Mouse (Mus musculus) MN1 (cell line): ENCODE measurements at regions not wholly inside any gene's neighbourhood (a gene's known extent, or its start where the extent isn't known, plus 50 kb on each side); places are given as distances from the start of the nearest gene placed in this dataset.

Experiments
- DNase-seq: peaks from one replicate; pipeline ENCODE4 v3.0.0-alpha.2; 2016; ENCODE audit warnings: low spot score

DNA sequence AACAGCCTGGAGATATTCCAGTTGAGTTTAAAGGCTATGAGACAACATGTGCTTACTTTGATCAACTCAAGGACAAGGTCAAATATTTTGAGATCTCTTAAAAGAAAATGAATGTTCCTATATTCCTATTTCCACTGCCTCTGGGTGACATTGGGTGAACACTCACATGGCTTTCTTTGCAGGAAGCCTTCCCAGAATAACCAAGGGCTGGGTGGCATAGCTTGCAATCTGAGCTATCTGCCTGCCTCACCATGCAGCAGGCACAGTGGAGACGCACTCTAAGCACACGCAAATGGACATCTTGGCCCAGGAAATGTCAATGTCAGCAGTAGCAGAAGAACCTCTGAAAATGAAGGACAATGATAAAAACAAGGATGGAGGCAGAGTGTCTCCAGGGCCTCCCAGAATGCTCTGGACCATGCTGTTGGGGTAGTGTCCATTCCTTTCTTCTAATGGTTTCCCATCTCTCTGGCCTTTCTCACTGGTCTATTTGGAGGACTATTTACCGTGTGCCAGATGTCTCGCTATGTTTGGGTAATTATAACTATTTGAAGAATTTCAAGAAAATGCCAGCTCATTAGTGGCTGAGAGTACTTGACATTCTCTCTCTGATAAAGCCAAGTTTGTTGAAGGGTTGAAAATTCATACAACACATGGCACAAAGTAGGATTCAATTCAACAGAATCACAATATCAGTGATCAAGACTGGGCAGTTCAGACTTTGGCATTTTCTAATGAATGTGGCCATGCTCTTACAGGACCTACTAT is 276.3 kb upstream of the Rnf32 start:
- DNase-seq, result no peak

DNA sequence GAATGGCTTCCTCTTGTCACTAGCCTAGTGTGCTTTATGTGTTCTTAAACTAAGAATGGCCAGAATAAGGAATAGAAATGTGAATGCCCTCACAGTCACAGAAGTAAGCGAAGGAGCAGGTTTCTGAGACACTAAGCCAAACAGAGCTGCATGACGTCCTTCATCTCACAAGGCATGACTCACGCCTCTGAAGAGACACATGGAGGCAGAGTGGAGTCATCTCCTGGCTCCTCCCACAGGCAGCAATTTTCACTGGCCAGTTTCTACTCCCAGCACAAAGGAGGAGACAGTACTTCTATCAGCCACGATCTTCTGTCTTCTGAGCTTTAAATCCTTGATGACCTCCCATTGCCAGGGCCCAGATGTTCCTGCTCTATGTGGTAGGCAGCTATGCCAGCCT is 291.3 kb upstream of the Rnf32 start:
- peak; percentile 60 for DNase-seq

DNA sequence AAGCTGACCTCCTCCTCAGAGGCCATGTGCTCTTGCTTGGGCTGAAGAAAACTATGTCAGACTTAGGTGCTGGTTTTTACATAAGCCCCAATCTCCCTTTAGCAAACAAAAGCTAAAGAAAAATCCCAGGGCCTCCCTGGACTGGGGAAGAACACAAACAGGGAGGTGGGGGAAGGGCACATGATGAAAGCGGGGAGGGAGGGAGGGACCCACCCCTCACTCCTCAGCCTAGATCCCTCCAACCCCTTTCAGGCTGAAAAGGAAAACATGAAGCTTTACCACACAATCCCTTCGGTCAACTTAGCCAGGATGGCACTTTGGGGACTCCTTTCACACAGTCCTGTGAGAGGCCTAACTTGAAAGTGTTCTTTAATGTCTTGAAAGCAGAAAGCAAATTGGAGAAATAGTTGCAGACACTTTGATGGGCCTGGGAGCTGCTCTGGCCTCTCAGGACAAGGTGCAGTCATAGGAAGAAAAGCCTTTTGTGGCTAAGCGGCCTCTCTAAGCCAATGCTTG is 291.9 kb upstream of the Rnf32 start:
- DNase-seq, result no peak

DNA sequence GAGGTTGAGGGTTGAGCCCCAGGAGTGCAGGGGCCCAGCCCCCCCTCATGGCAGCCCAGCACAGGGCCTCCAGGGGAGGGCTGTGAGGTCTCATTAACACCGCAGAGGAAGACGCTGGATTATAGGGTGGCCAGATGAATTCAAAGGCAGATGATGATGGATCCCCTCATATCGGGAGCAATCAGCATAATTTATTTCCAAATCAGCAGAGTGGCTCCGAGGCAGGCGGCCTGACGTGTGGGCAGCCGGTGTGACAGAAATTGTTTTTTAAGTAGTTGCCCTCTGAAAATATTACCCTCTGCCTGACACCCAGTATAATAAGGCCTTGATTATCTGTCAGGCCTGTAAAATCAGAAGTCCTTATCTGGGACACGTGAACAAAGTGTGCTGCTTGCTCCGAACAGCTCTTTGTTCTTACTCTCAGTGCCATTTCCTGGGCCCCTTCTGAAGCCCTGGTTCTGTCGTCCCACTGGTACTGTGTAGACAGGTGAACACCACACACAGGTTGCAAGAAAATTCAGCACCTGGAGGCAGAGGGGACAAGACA is 303.0 kb upstream of the Rnf32 start:
- DNase-seq, result no peak

DNA sequence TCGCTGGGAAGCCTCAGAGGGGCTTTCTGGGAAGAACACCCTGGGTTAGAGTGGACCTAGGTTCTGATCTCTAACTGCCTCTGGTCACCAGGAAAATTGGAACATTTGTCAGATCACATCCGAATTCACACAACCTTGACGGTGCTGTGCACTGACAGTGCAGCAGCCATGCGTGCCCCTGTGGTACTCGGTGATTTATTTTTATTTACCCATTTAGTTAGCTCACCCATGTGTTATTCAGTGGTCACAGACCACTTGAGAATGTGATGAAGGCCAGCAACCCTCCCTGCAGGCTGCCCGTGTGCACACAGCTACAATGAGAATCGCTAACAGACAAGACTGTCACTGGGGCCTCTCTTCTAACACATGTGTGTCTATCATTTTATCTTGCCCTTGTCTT is 303.8 kb upstream of the Rnf32 start:
- DNase-seq, result no peak

DNA sequence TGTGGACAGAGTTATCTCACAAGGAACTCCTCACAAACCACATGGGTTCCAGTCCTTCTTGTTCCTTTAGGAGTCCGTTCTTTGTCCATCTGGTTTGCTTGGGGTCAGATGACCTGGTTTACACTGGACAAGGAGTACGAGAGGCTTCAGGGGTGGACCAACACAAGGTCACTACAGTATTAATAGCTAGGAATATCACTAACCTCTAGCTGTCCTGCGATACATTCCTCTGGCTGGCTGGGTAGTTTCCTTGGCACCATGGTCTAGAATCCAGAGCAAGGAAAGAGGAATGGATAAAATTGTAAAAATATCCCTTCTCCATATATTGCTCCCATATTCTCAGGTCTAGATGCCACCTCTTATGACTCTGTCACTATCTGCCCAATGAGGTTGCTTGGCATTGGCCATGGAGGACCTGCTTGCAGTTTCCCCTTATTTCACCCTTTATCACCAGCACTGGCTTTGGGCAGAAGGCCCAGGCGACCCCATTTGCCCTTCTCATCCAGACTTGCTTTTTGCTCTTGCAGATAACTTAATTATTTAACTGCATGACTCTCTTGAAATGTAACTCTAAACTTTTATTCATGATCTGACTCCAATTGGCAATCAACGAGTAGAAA is 310.9 kb upstream of the Rnf32 start:
- DNase-seq, result no peak

DNA sequence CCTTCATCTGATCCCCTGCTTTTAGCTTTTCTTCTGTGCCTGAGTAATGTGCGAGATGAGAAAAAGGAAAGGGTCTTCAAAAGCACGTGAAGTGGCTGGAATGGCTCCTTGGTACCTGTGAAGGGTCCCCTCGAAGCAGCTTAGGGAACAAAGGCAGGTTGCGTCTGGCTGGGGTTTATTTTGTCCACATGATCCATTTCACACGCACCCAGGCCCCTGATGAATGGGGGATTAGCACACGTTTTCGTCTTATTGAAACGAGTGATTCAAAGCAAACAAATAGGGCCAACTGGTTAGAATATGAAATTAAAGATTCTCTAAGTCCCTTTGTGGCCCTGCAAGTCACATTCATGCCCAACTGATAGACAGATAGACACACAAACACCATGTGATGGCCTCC is 319.6 kb upstream of the Rnf32 start:
- DNase-seq, result no peak

DNA sequence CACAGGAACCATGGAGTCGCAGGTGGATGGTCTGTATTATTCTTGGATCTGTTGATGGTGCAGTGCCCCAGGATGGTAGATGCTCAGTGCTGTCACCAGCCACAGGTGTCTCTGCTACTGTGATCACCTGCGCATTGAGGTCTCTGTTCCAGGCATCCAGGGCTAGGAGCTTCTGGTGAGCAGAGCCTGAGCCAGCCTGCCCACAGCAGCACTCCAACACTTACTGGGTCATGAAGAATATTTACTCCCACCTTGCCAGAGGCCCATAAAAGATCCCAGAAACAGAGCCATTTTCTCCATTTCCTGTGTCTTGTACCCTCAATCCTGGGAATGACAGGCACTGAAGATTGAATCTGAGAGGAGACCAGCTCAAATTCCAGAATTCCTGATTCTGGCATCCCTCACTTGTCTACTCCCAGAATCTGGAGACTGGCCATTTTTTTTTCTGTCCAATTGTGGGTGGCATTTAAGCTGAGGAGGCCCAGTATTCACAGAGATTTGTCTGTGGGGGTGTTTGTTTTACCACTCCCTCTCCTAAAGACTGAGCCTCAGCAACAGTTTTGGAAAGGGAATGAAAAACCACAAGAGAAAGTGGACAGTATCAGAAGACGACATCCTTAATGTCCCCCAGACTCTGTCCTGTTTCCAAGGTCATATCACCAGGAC is 322.1 kb upstream of the Rnf32 start:
- DNase-seq, result no peak

DNA sequence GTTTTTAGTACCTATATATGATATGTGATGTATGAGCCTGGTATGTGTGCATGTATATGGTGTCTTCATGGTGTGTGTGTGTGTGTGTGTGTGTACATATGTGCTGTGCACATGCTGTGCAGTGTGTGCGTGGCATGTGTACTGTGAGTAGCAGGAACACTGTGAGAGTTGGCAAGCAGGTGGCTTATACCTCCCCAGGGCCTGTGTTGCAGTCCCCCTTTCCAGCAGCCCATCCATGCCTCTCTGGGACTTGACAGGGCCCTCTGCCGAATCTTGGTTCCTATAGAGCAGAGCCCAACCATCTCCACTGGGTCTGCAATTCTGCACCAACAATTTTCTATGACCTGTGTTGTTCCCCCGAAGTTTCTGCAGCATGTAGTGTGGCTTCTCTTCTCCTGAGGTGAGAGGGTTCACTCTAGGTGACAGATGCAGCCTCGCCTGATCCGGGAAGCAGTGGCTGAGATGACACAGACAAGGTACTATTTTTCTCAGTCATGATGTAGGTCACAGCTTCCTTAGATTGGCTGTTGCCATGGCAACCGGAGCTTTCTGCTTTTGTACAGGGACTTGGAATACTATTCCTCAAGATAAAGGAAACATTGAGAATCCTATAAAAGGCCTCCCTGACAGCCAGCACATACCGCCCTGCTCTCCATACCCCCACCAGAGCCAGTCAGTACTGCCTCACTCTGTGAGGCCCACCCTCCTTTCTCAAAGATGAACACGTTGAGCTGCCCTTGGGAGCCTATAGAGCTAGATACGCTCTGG is 336.0 kb upstream of the Rnf32 start:
- DNase-seq, result peak; percentile 11

DNA sequence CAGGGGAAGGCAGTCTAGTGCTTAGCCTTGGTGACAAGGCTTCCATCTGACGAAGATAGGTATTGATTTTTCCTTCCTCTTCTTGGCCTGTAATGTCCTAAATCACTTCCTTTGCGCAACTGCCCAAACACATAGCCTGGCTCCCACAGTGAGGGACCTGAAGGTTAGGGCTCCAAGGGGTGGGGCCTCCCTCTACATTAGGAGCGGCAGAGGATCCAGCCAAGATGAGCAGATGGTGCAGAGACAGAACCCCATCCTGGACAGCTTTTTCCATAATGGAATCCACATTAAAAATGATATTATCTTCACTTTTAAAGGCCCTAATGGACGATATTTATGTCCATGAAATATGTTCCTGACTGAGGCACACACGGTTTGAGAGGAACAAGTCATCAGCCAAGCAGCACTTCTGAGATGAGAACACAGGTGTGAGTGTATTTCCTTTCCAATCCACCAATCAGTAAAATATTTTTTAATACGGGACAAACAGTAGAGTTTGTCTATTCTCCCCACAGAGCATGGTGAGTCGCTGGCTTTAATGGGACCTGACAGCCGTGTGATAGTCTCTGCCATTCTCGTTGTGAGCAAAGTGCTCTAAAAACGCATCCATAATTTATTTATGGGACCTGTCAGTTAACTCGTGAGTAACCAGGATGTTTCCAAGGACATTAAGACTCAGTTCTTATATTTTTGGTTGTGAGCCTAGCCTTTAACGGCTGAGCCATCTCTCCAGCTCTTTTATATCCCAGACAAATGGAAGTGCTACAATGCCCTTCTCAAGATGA is 357.5 kb upstream of the Rnf32 start:
- no peak for DNase-seq

DNA sequence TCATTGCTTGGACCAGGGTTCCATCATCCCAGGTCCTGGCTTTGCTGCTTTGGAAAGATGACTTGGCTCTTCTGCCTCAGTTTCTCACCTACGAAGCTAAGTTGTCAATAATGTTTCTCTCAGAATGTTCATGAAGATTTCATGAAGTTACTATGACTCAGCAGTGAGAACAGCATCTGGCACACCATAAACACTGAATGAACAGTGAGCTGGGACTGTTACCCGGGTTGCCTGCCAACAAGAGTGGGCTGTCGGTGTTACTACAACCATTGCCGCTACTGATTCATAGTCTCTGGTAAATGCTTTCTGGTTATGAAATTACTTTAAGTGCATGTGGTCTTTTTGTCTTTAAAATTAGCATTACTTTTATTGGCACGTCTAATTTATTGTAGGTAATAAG is 352.0 kb upstream of the Shh start:
- DNase-seq, result no peak

DNA sequence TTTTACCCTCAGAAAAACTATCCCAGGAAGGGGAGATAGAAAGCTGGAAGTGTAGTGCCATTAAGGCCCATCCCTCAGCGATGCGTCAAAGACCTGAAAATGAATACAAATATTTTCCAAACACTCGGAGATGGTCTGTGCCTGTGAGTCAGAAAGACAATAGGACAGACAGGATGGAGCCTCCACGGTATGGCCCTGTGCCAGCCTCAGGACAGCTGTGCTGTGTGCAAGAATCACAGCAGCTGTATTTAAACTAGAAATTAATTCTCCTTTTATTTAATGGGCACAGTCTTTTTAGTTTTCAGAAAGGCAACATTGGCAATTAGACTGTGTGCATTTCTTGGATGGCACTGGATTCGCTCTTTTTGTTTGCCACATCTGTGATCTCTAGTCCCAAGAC is 340.9 kb upstream of the Shh start:
- DNase-seq, result peak; percentile 39

DNA sequence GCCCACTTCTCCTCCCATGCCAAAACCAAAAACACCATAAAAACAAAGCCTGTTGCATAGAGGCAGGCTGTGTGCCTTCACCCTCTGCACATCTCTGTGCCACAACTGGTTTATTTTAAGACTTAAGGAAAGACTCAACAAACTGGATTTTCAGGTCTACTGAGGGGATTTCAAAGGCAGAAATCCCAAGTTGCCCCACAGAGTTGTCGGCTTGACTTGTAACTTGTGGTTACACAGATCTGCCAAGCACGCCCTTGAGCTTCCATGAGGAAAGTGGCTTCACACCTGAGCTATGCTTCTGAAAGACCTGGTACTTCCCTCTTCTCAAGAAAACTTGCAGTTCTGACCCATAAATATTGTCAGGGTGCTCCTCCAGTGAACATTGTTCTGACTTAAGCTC is 332.4 kb upstream of the Shh start:
- DNase-seq, result no peak

DNA sequence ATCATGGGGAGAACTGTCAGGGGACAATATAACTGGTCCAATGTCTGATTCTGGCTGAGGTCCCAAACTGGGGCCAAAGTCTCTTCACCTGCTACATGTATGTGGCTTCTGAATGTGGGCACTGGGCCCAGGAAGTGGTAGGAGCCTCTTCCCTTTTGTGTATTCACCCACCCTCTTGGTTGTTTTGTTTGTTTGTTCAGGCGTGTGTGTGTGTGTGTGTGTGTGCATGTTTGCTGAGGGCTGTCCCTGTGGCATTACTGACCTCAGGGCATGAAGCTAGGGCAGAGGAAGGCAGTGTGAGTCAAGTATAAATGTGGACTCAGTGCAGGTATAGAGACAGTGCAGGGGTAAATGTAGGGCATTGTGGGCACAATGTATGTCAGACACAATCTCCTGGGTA is 331.3 kb upstream of the Shh start:
- DNase-seq, result no peak

DNA sequence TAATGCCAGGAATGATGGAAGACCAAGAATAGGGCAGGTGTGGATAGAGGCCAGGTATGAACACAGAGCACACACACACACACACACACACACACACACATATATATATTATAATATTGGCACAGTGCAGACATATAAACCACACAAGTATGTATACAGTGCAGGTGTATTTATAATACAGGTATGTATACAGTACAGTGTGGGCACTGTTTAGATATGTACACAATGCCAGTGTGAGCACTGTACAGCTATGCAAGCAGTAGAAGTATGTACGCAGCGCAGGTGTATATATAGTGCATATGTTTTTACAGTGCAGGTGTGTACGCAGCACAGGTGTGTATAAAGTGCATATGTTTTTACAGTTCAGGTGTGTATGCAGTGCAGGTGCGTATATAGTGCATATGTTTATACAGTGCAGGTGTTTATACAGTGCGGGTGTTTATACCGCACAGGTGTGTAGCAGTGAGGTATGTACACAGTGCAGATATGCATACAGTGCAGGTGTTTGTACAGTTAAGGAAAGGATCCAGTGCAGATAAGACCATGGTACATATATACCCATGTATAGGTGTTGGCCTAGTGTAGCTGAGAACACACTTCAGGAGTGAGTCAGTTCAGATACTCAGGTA is 328.2 kb upstream of the Shh start:
- DNase-seq, result no peak

DNA sequence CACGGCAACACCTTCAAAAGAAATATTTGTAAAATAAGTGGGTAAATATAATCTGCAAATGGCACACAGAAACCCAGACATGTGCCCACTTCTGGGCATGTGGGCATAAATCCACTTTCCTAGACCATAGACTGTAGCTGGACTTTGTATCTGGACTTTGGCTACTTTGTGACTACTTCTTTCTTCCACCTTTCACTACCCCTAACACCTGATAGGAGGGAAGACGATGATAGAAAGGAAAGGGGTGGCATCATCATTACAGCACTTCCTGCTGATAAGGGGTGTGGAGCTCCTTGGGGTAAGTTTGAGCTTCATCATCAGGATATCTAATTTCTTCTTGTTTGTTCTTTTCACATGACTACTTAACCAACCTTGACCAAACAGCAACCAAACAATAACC is 326.7 kb upstream of the Shh start:
- DNase-seq, result no peak

DNA sequence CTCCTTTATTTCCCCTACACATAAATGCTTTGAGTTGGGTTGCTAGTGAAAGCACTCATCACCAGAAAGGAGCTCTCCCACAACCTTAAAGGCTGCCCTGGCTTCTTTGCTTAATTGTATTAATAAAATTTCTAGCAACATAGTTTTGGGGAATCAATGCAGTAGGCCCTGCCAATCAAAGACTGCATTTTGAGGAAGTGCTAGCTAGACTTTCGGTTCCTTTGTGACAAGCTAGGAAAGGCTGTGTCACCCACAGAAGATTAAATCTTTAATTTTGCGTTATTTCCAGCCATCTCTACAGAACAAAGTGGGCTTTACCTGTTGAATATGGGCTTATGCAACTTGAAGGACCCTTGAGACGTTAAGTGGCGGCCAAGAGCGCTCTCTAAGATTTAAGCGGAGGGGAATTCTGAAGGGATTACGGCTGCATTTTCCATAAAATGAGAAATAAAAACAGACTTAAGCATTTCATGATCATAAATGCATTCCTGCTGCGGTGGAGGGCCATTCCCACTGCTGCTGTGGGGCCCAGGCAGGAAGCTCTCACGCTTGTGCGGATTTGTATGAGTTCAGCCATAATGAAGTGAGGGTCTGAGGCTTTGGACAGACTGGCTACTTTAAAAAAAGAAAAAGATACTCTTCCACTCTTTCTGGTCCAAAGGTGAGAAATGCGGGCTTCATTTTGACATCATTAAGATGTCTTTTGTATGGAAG is 318.4 kb upstream of the Shh start:
- DNase-seq, result no peak

DNA sequence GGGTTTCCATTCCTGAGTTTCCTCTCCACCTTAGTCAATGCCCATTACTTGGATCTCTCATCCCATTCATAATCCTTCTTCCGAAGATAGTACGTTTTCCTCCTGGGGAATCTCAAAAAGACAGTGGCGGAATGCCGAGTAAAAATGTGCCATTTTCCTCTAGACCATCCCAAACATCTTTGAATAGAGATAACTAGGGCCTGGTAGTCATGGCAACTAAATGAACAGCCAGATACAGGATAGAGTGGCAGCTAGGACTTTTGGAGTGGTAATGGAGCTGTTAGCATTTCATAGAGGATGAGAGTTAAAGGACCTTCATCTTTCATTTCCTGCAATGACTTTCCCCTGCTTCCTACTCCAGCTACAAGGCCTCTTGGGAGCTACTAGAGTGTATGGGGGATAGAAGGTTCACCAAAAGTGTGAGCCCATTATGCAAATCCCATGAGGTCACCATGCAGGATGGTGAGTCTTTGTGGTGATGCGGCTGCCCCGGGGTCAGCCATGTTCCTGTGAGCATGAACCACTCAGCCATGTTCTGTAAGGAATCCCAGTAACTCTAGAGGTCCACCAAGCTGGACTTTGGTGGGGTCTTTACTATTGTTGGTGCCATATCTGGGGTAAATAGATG is 317.4 kb upstream of the Shh start:
- DNase-seq, result no peak

DNA sequence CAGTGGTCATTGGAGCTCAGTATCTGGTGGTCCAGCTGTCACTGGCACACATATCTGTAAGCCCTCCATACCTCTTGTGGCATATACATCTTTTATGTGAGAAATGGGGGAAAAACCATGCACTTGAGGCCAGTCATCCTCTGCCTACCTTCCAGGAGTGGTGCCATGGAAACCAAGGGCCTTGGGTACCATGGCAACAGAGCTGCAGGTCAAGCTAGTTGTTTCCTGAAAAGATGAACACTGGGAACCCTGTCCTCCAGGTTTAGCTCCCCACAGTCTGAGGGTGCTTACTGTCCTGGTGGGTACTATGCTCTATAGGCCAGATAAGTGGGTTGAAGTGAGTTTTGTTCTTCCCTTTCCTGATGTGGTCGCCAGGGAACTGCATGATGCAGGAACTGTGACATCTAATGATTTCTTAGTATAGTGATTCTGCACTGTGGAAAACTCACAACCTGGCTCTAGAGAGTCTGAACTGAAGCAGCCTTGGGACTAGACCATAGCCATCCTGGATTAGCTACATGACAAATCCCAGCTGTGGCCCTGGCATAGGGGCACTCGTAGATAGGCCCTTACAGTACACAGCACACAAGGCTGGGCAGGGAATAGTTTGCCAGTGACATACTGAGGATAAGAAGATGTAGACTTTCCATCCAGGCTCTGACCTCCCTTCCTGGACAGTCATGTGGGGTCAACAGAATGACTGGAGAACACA is 308.7 kb upstream of the Shh start:
- DNase-seq, result no peak
